Mouse (Mus musculus): ENCODE data around the gene Atxn7l1. TPM values are rescaled to one million over a fixed set of nuclear protein-coding genes. Genes with fewer than 3 reads are reported as not detected.

The Atxn7l1 gene
- polyA plus RNA-seq (2017; shearing (Covaris generic)) = 134 TPM

DNA sequence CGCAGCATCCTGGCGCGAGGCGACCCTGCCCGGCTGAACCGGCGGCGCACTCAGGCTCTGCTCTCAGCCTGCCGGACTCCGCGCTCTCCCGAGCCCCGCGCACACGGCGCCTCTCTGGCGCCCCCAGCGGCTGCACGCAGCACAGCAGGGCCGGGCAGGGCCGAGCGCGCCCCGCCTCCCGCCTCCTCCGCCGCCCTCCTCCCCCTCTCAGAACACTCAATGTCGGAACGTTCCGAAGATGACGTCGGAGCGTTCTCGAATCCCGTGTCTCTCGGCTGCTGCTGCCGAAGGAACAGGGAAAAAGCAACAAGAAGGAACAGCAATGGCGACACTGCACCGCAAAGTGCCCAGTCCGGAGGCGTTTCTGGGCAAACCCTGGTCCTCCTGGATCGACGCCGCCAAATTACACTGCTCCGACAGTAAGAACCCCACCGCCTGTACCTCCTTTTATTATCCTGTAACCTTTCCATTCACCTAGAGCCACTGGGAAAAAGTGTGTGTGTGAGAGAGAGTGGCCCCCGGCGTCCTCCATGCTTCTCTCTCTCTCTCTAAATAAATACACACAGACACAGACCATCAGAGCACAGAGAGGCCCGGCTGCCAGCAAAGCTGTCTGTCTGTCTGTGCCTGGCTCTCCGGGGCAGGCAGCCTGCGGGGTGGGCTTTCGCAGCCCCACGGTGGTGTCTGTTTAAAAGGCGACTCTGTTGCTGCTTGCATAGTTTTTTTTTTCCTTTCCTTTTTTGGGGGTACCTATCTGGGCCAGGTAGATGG lies at the start of gene Atxn7l1:
TSS of gene Atxn7l1 (plus strand) at position 197 of the 771 bp plus-strand sequence.

GRCm38 (mm10) chr12:33394804-33395623 lies 247.5 kb downstream of the Atxn7l1 start, which contains the start of gene Efcab10:
Efcab10 (plus strand) TSS chr12:33394854.

Other genes with a start within 250 kb of the Atxn7l1 start
- 34.6 TPM for gene Sypl, start 193.8 kb upstream of the Atxn7l1 start, polyA plus RNA-seq (2017; shearing (Covaris generic))
- gene Cdhr3, start 54.8 kb upstream of the Atxn7l1 start, polyA plus RNA-seq (2017; shearing (Covaris generic)) = 0.19 TPM
- gene Efcab10, start 247.2 kb downstream of the Atxn7l1 start, polyA plus RNA-seq (2017; shearing (Covaris generic)) = not detected